Mouse (Mus musculus) adrenal gland, postnatal 36 days (tissue): Measurements from ENCODE around the gene Ppm1b. TPM values are rescaled to one million over a fixed set of nuclear protein-coding genes. Genes with fewer than 3 reads are reported as not detected.

ENCODE experiments used
- DNase-seq, 2 experiments: peaks; one replicate each; pipeline ENCODE4 v3.0.0; 2021; ENCODE audit warnings: mixed read lengths in 1 of 2
- total RNA-seq, 2 experiments: library from RNA; stranded (reverse); gene quantifications; 2 replicates each; pipeline ENCODE4 v1.2.3; 2021

Ppm1b gene
- total RNA-seq, 2 experiments from 2014 or later: 106 to 143 TPM

GRCm38 (mm10) chr17:84957487-84958259, 1.1 kb downstream of the Ppm1b start:
- peak; percentile 99 to 100 for DNase-seq

GRCm38 (mm10) chr17:84958411-84958911, 1.9 kb downstream of the Ppm1b start:
- DNase-seq: peak; percentile 51 to 60

GRCm38 (mm10) chr17:84958986-84959664, 2.6 kb downstream of the Ppm1b start:
- no peak for DNase-seq

GRCm38 (mm10) chr17:84959665-84960020, 3.1 kb downstream of the Ppm1b start:
- no peak for DNase-seq

- peak in 1 of 2 experiments; percentile 42 for DNase-seq
Observed at GRCm38 (mm10) chr17:84960136-84960535, 3.6 kb downstream of the Ppm1b start.

- no peak for DNase-seq
Observed at GRCm38 (mm10) chr17:84962046-84962445, 5.5 kb downstream of the Ppm1b start.

GRCm38 (mm10) chr17:84963651-84964050, 7.1 kb downstream of the Ppm1b start:
- DNase-seq: no peak

- DNase-seq: no peak
Observed at GRCm38 (mm10) chr17:84966231-84966630, 9.7 kb downstream of the Ppm1b start.

- no peak for DNase-seq
Observed at GRCm38 (mm10) chr17:84967045-84967444, 10.5 kb downstream of the Ppm1b start.

GRCm38 (mm10) chr17:84969916-84970315, 13.4 kb downstream of the Ppm1b start:
- DNase-seq: no peak

GRCm38 (mm10) chr17:84981721-84982120, 25.2 kb downstream of the Ppm1b start:
- no peak for DNase-seq

GRCm38 (mm10) chr17:84982735-84983134, 26.2 kb downstream of the Ppm1b start:
- DNase-seq: no peak

- no peak for DNase-seq
Observed at GRCm38 (mm10) chr17:84986368-84986767, 29.8 kb downstream of the Ppm1b start.

- no peak for DNase-seq
Observed at GRCm38 (mm10) chr17:84987834-84988410, 31.4 kb downstream of the Ppm1b start.

- no peak for DNase-seq
Observed at GRCm38 (mm10) chr17:84988514-84988913, 32.0 kb downstream of the Ppm1b start.

GRCm38 (mm10) chr17:84995844-84996243, 39.3 kb downstream of the Ppm1b start:
- DNase-seq: no peak

- no peak for DNase-seq
Observed at GRCm38 (mm10) chr17:84997639-84998038, 41.1 kb downstream of the Ppm1b start.

- no peak for DNase-seq
Observed at GRCm38 (mm10) chr17:84999636-85000035, 43.1 kb downstream of the Ppm1b start.

- no peak for DNase-seq
Observed at GRCm38 (mm10) chr17:85013485-85013884, 56.9 kb downstream of the Ppm1b start.

GRCm38 (mm10) chr17:85014632-85015031, 58.1 kb downstream of the Ppm1b start:
- no peak for DNase-seq

- no peak for DNase-seq
Observed at GRCm38 (mm10) chr17:85018344-85018743, 61.8 kb downstream of the Ppm1b start.

- DNase-seq: peak; percentile 56 to 66
Observed at GRCm38 (mm10) chr17:85018794-85019193, 62.3 kb downstream of the Ppm1b start.

- no peak for DNase-seq
Observed at GRCm38 (mm10) chr17:85020343-85020742, 63.8 kb downstream of the Ppm1b start.
